7 mouse cellular contexts compared by ENCODE assay signal in the genomic region with DNA sequence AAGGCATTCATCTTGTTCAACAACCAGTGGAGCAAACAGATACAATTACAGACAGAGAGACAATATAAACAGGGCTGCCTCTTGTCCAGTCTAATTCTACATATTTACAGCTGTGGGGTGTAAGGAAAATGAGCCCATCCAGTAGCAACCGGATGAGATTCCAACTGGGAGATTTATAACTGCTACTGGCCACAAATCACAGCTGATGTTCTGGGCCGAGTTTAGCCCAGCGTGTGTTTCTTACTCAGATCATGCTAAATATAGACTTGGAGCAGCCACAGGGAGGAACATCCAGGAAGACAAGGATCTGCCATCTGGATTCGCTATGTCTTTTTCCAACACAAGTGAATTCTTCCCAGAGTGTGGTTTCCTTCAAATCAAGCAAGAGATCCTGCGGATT. TPM values are rescaled to one million over a fixed set of nuclear protein-coding genes. Genes with fewer than 3 reads are reported as not detected.
DNase-seq lines count a peak whose midpoint lies in the region; ATAC-seq and TF ChIP-seq lines count a peak whose summit lies in the region.

No protein-coding gene starts in this region.

- H3K27ac ChIP-seq in kidney, postnatal 0 days: peak overlapping the region; percentile 54; the same call in 1 of the 2 replicates

- H3K9ac ChIP-seq in kidney, postnatal 0 days (ENCODE audit: low read depth, low read length): no peak overlapping the region

- H3K4me3 ChIP-seq in kidney, postnatal 0 days (replicated peaks; ENCODE audit: low read depth, low read length): no peak overlapping the region

- WGBS in kidney, postnatal 0 days: 22% methylated on average over 5 of the region's 5 CpGs

- no peaks in the 10 kb centered on the region for H3K36me3 ChIP-seq in kidney, postnatal 0 days (ENCODE audit: insufficient read depth, low read length)

- H3K4me1 ChIP-seq in kidney, postnatal 0 days (replicated peaks; ENCODE audit: insufficient read depth, low read length): peaks cover 8% of the 10 kb centered on the region; the same call in 1 of the 2 replicates

- no peak for TF ChIP-seq CTCF in kidney, postnatal 0 days (IDR thresholded peaks at IDR 0.05; ENCODE audit: low read depth)

- no peaks in the 10 kb centered on the region for H3K9me3 ChIP-seq in kidney, postnatal 0 days (replicated peaks; ENCODE audit: low read length)

- DNase-seq in layer of hippocampus, adult 8-10 months (ENCODE audit: low spot score in 2 of 2): peak; percentile 22 to 36
- DNase-seq in layer of hippocampus, postnatal 25 days (ENCODE audit: extremely low spot score in 1 of 2, low spot score in 1 of 2): no peak
- DNase-seq in frontal cortex, postnatal 36 days (ENCODE audit: low spot score in 2 of 2): peak; percentile 42 to 67
- DNase-seq in kidney, postnatal 0 days (ENCODE audit: low spot score): peak; percentile 97
- peak; percentile 44 to 67 for DNase-seq in right cerebral cortex, postnatal 36 days (ENCODE audit: low spot score in 2 of 2)
- DNase-seq in retina, postnatal 1 day: no peak
- no peak for DNase-seq in ovary, adult 18-20 months (ENCODE audit: low spot score)

- peak; percentile 69; the same call in 1 of the 2 replicates for ATAC-seq in kidney, postnatal 0 days (replicated peaks; ENCODE audit: low FRiP score, low read depth)

- no peak overlapping the region for H3K4me2 ChIP-seq in kidney, postnatal 0 days (ENCODE audit: low read length)

- H3K27me3 ChIP-seq in kidney, postnatal 0 days (ENCODE audit: insufficient read depth, low read length): no peaks in the 10 kb centered on the region

RNA-seq across cellular contexts. Expression of gene Nxnl2, which starts 27.4 kb away (rescaled TPM):
- under 1 TPM; 0.27 to 0.79 (median 0.55) TPM for total RNA-seq in layer of hippocampus, adult 8-10 months (2022)
- total RNA-seq in layer of hippocampus, postnatal 25 days (2021): under 1 TPM in 1 of 2 experiments, not detected in 1; 0.22 TPM
- polyA plus RNA-seq in kidney, postnatal 0 days (2015; fragmentation: Nextera tagmentation; extraction: Ambion mirVana): 2.3 and 2.5 TPM in 2 replicates

Comparison
In these comparisons a context has a peak if more than half of its experiments do, and no peak if none do; other contexts are left out.
1. DNase-seq: peak in layer of hippocampus, adult 8-10 months (2 of 2), frontal cortex, postnatal 36 days (2 of 2), kidney, postnatal 0 days (single experiment) and right cerebral cortex, postnatal 36 days (2 of 2); none in layer of hippocampus, postnatal 25 days (0 of 2), retina, postnatal 1 day (single experiment) and ovary, adult 18-20 months (single experiment).